Mouse (Mus musculus) embryonic facial prominence, embryonic 13.5 days (tissue): ENCODE data around the gene Cic. TPM values are rescaled to one million over a fixed set of nuclear protein-coding genes. Genes with fewer than 3 reads are reported as not detected.
A peak's percentile ranks its signal among the peaks of the same experiment; 100 is the strongest.
"Not testable (repeated sequence)": the region's sequence is repeated elsewhere in the genome, so short reads cannot be mapped to it uniquely, and the experiment has no call there.

Source experiments
- ATAC-seq: fragments of 200-750 bp; cut with Nextera tagmentation; 2 replicates; pipeline ENCODE4 v1.8.0; 2017; ENCODE audit warnings: low read depth; ENCODE audit not compliant: insufficient number of reproducible peaks, insufficient read depth, low FRiP score, low TSS enrichment
- H3K27ac ChIP-seq: fragments of 300-500 bp; sonication (generic); 2 replicates; pipeline ENCODE4 v1.5.1; 2015; ENCODE audit warnings: moderate library complexity, mild to moderate bottlenecking, inconsistent platforms
- H3K27me3 ChIP-seq: fragments of 300-500 bp; sonication (generic); 2 replicates; pipeline ENCODE4 v1.6.1; 2015; ENCODE audit warnings: mild to moderate bottlenecking, inconsistent platforms
- H3K36me3 ChIP-seq: fragments of 300-500 bp; sonication (generic); 2 replicates; pipeline ENCODE4 v1.6.1; 2015; ENCODE audit warnings: mild to moderate bottlenecking, inconsistent platforms
- H3K4me1 ChIP-seq: fragments of 300-500 bp; sonication (generic); 2 replicates; pipeline ENCODE4 v1.6.1; 2015; ENCODE audit warnings: inconsistent platforms
- H3K4me2 ChIP-seq: fragments of 300-500 bp; sonication (generic); 2 replicates; pipeline ENCODE4 v1.6.1; 2015; ENCODE audit warnings: moderate library complexity, mild to moderate bottlenecking, inconsistent platforms
- H3K4me3 ChIP-seq: fragments of 300-500 bp; sonication (generic); 2 replicates; pipeline ENCODE4 v1.5.1; 2015; ENCODE audit warnings: mild to moderate bottlenecking, inconsistent platforms
- H3K9ac ChIP-seq: fragments of 300-500 bp; sonication (generic); 2 replicates; pipeline ENCODE4 v1.6.1; 2015; ENCODE audit warnings: mild to moderate bottlenecking, inconsistent platforms
- H3K9me3 ChIP-seq: fragments of 300-500 bp; sonication (generic); 2 replicates; pipeline ENCODE4 v1.6.1; 2016; ENCODE audit warnings: inconsistent platforms
- WGBS: fragments of 180-500 bp; shearing (Covaris S2); methylation state at CpG from one replicate; pipeline ENCODE4 v1.1.7; 2015; ENCODE audit warnings: mixed read lengths; 5-methylcytosine and 5-hydroxymethylcytosine counted together
- polyA plus RNA-seq: library from polyadenylated mRNA; unstranded; fragments of >200 nt; fragmentation: Nextera tagmentation; extraction: Ambion mirVana; gene quantifications from 2 replicates; pipeline ENCODE4 v1.2.1, GENCODE M21; 2015

Gene Cic
- polyA plus RNA-seq, 1 experiment from 2014 or later: 46.2 TPM

DNA sequence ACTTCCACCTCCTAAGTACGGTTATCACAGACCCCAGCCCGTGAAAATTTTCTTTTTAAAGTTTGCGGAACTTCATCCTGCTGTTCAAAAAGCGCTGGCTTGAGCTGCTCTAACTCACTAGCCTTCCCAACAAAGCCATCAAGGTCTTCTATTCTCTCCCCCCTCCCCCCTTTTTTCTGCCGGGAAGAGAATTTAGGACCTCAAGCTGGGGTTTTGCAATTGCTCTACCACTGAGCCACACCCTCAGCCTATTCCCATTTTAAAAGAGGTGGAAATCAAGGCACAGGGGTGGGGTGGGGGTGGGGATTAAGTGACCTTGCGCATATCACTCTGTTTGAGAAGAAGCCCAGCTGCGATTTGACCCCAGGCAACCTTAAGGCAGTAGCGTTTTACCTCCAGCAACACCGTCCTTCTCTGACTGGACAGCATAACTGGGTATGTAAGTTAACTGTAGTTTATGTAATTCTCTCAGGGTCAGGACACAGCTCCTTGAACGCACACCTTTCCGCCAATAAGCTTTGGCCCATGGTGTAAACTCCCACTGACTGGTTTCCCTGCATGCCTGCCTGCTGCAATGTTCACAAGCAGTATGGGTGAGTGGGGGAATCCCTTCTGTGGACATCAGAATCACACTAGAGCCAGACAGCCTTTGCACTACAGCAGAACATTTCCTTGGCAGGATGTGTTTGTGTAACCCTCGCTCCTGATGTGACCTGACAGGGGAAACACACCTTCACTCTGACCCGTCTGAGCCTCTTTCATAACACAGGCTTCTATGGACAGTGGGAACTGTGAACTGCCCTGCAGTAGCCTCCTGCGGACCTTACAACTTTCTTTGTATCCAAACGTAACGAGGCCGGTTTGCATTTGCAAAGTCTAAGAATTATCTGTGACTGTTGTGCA is 3.3 kb upstream of the Cic start:
- Histone ChIP-seq H3K27ac (no peak overlapping the region), H3K4me3 (no peak overlapping the region), H3K4me1 (peaks cover 11% of the 10 kb centered on the region), H3K4me2 (no peak overlapping the region), H3K9ac (no peak overlapping the region), H3K27me3 (no peaks in the 10 kb centered on the region), H3K9me3 (no peaks in the 10 kb centered on the region), H3K36me3 (no peaks in the 10 kb centered on the region)
- WGBS: 30% methylated on average over 17 of the region's 17 CpGs
- no peak for ATAC-seq

- H3K4me2 ChIP-seq, H3K9ac ChIP-seq, H3K27ac ChIP-seq, H3K27me3 ChIP-seq, H3K4me3 ChIP-seq, ATAC-seq, H3K36me3 ChIP-seq, H3K9me3 ChIP-seq: not testable (repeated sequence)
- peaks cover 23% of the 10 kb centered on the region for H3K4me1 ChIP-seq
- whole genome bisulfite sequencing: 88% methylated on average over 5 of the region's 5 CpGs
Measured at GRCm38 (mm10) chr7:25265743-25266142, 1.8 kb upstream of the Cic start.

DNA sequence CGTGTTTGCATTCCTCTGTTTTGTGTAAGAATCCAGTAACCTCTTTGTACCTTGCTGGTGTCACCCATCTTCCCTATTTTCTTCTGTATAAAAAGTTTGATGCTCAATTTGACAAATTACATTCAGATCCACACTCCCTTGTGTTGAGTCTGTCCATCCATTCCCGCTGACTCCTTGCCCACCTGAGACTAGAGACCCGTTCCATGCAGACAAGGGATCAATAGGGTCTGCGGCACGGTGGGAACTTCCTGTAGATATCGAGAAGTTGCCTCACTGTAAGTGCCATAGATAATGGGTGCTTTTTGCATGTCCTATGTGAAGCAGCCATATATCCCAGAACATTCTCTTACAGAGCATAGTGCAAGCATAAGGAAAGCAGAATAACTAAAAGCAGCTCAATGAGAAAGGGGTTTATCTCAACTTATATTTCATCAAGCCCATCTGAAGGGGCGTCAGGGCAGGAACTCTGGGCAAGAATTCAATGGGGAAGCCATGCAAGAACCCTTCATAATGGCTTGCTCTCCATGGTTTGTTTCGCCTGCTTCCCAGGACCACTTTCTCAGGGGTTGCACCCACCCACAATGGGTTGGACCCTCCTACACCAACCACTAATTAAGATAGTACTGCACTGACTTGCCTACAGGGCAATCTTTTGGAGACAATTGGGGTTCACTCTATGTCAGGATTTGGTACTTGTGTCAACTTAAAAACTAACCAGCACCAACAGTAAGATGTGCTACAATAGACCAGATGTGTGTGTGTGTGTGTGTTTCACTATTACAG is 1.1 kb upstream of the Cic start:
- H3K36me3 ChIP-seq: peaks cover 8% of the 10 kb centered on the region
- peak overlapping the region; percentile 77; the same call in 1 of the 2 replicates for H3K4me3 ChIP-seq
- ATAC-seq: no peak
- H3K27me3 ChIP-seq: no peaks in the 10 kb centered on the region
- 88% methylated on average over 8 of the region's 8 CpGs for WGBS
- peaks cover 23% of the 10 kb centered on the region for H3K4me1 ChIP-seq
- no peak overlapping the region for H3K9ac ChIP-seq
- H3K27ac ChIP-seq: no peak overlapping the region; the same call in 1 of the 2 replicates
- H3K9me3 ChIP-seq: no peaks in the 10 kb centered on the region
- peak overlapping the region; percentile 64 for H3K4me2 ChIP-seq

- peak; percentile 94 for ATAC-seq
- WGBS: under 1% methylated on average over 33 of the region's 33 CpGs
Measured at GRCm38 (mm10) chr7:25267751-25268463, 403 bp downstream of the Cic start.

GRCm38 (mm10) chr7:25268588-25268987 is 1.1 kb downstream of the Cic start:
- Histone ChIP-seq H3K36me3 (peaks cover 30% of the 10 kb centered on the region), H3K27me3 (no peaks in the 10 kb centered on the region), H3K9ac (peak overlapping the region; percentile 82), H3K27ac (peak overlapping the region; percentile 75), H3K4me2 (peak overlapping the region; percentile 82), H3K9me3 (no peaks in the 10 kb centered on the region), H3K4me1 (peaks cover 28% of the 10 kb centered on the region), H3K4me3 (peak overlapping the region; percentile 77)
- WGBS: 3% methylated on average over 7 of the region's 7 CpGs
- ATAC-seq: no peak

More at GRCm38 (mm10) chr7:25267751-25268463, 403 bp downstream of the Cic start:
- Histone ChIP-seq H3K4me2 (peak overlapping the region; percentile 82), H3K9ac (peak overlapping the region; percentile 82), H3K9me3 (no peaks in the 10 kb centered on the region), H3K4me3 (peak overlapping the region; percentile 77), H3K36me3 (peaks cover 23% of the 10 kb centered on the region), H3K27ac (peak overlapping the region; percentile 94), H3K27me3 (no peaks in the 10 kb centered on the region), H3K4me1 (peaks cover 23% of the 10 kb centered on the region)

- Histone ChIP-seq H3K4me2 (peak overlapping the region; percentile 82), H3K9me3 (no peaks in the 10 kb centered on the region), H3K4me3 (peak overlapping the region; percentile 77), H3K27me3 (no peaks in the 10 kb centered on the region), H3K27ac (peak overlapping the region; percentile 75), H3K4me1 (peaks cover 32% of the 10 kb centered on the region), H3K36me3 (peaks cover 35% of the 10 kb centered on the region), H3K9ac (peak overlapping the region; percentile 82)
- ATAC-seq: no peak
- 45% methylated on average over 4 of the region's 4 CpGs for WGBS
Measured at GRCm38 (mm10) chr7:25269029-25269428, 1.5 kb downstream of the Cic start.

- Histone ChIP-seq H3K9ac (peak overlapping the region; percentile 82; the same call in 1 of the 2 replicates), H3K36me3 (peaks cover 38% of the 10 kb centered on the region), H3K27ac (peak overlapping the region; percentile 75), H3K4me1 (peaks cover 39% of the 10 kb centered on the region), H3K4me3 (peak overlapping the region; percentile 77), H3K9me3 (no peaks in the 10 kb centered on the region), H3K27me3 (no peaks in the 10 kb centered on the region), H3K4me2 (peak overlapping the region; percentile 82)
- 83% methylated on average over 8 of the region's 8 CpGs for WGBS
- no peak for ATAC-seq
Measured at GRCm38 (mm10) chr7:25269545-25270271, 2.2 kb downstream of the Cic start.

DNA sequence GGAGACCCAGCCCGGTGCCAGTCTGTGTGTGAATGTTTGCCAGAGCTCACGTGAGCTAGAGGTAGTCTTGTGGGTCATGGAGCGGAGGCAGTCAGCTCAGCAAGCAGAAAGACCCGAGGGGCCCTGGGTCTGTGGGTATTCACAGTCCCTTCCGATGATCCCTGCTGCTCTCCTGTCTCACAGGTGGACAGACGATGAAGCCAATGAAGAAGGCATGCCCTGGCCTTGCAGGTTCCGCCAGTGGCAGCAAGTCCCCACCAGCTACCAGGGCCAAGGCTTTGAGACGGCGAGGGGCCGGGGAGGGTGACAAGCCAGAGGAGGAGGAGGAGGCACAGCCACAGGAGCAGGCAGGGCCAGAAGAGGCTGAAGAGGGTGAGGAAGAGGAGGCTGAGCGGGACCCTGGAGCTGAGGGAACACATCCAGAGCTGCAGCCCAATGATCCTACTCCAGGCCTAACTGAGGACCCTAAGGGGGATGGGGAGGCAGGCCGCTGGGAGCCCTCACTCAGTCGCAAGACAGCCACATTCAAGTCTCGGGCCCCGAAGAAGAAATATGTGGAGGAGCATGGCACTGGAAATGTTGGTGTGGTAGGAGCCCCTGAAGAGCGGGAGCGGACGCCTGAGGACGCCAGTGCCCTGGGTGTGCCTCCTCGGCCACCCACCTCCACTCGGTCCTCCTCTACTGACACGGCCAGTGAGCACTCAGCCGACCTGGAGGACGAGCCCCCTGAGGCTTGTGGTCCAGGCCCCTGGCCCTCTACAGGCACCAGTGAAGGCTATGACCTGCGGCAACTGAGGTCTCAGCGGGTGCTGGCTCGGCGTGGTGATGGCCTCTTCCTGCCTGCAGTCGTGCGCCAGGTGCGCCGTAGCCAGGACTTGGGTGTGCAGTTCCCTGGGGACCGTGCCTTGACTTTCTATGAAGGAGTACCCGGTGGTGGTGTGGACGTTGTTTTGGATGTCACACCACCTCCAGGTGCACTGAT is 3.4 kb downstream of the Cic start:
- H3K27me3 ChIP-seq: no peaks in the 10 kb centered on the region
- no peak overlapping the region for H3K4me3 ChIP-seq
- ATAC-seq: no peak
- 88% methylated on average over 35 of the region's 35 CpGs for WGBS
- H3K4me2 ChIP-seq: no peak overlapping the region
- peak overlapping the region; percentile 82 for H3K9ac ChIP-seq
- H3K27ac ChIP-seq: no peak overlapping the region
- H3K9me3 ChIP-seq: no peaks in the 10 kb centered on the region
- peaks cover 51% of the 10 kb centered on the region for H3K4me1 ChIP-seq
- H3K36me3 ChIP-seq: peaks cover 38% of the 10 kb centered on the region

DNA sequence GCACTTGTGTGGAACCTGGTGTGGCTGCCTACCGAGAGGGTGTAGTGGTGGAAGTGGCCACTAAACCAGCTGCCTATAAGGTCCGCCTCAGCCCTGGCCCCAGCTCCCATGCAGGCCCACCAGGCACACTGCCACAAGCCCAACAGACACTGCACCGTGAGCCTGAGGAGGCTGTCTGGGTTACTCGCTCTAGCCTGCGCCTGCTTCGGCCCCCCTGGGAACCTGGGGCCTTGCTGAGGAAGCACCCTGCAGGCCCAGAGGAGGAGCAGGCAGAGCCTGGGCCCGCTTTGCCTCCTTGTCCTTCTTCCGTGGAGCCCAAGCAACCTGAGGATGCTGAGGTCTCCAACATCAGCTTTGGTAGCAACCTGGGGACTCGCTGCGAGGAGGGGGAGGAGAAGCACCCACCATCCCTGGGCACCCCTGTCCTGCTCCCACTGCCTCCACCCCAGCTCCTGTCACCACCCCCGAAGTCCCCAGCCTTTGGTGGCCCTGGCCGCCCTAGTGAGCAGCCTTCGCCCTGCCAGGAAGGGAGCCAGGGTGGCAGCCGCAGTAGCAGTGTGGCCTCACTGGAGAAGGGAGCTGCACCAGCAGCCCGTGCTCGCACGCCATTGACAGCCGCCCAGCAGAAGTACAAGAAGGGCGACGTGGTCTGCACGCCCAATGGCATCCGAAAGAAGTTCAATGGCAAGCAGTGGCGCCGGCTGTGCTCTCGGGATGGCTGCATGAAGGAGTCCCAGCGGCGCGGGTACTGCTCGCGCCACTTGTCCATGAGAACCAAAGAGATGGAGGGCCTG is 4.3 kb downstream of the Cic start:
- ATAC-seq: no peak
- no peak overlapping the region for H3K4me3 ChIP-seq
- peaks cover 40% of the 10 kb centered on the region for H3K36me3 ChIP-seq
- no peak overlapping the region for H3K4me2 ChIP-seq
- WGBS: 87% methylated on average over 30 of the region's 30 CpGs
- no peaks in the 10 kb centered on the region for H3K27me3 ChIP-seq
- H3K9me3 ChIP-seq: no peaks in the 10 kb centered on the region
- no peak overlapping the region for H3K27ac ChIP-seq
- peaks cover 58% of the 10 kb centered on the region for H3K4me1 ChIP-seq
- H3K9ac ChIP-seq: 0 out of 2 replicates have a peak overlapping the region, but pooled peaks have one; percentile 21
